Mouse (Mus musculus): ENCODE results near the gene Nek2. TPM values are rescaled to one million over a fixed set of nuclear protein-coding genes. Genes with fewer than 3 reads are reported as not detected.
A peak's percentile ranks its signal among the peaks of the same experiment; 100 is the strongest.

Nek2 gene
- polyA plus RNA-seq, 2 experiments: 14.4 to 28.8 TPM

DNA sequence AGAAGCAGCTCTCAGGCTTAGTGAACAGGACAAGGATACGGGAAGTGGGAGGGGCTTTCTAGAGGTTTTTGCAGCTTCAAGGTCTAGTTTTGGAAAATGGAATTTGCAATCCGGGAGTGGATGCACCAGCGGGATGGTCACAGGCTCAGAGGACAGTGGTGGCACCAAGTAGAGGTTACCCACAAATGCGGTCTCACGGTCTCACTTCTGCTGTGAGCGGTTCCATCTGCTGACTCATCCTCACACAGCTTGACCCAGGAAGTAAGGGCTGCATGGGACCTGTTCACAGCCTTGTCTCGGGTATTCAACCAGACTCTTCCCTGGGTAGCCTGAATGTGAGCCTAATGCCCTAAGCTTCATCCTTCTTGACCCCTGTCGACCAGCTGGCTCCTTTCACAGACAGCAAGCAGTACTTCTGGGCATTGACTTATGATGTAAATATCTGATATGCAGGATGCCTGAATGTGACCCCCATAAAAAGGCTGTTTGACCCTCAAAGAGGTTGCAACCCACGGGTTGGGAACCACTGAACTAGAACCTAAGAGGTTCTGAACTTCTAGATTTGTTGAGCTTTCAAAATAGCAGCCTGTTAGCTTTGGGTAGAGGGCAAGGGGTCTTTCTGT lies 54.5 kb downstream of the Nek2 start:
- TF ChIP-seq CTCF (IDR thresholded peaks at IDR 0.05; ENCODE audit: low read depth) (no peak), EP300 (IDR thresholded peaks at IDR 0.05; ENCODE audit: low read depth) (no peak)
- no peak overlapping the region for H3K4me2 ChIP-seq (ENCODE audit: low read depth)
- H3K36me3 ChIP-seq (replicated peaks; ENCODE audit: control insufficient read depth, insufficient read depth, low read depth): no peaks in the 10 kb centered on the region
- H3K9me3 ChIP-seq (ENCODE audit: control insufficient read depth, low read length): no peaks in the 10 kb centered on the region
- ATAC-seq (ENCODE audit: insufficient read depth) (peak; percentile 33), DNase-seq (ENCODE audit: low read depth in 3 of 3, low spot score in 3 of 3) (no peak)
- no peak overlapping the region for H3K9ac ChIP-seq (replicated peaks)
- H3K27me3 ChIP-seq (ENCODE audit: control insufficient read depth, insufficient read depth, low read length): no peaks in the 10 kb centered on the region; the same call in 1 of the 2 replicates
- no peak overlapping the region for H3K27ac ChIP-seq
- no peak overlapping the region for H3K4me3 ChIP-seq (ENCODE audit: insufficient read depth in 1 of 2, low read depth in 2 of 2, low read length in 2 of 2)
- H3K4me1 ChIP-seq (replicated peaks; ENCODE audit: control insufficient read depth in 2 of 2, insufficient read depth in 2 of 2, low read length in 1 of 2): peaks cover 24 to 43% of the 10 kb centered on the region in 2 experiments
- WGBS (ENCODE audit: insufficient replicate concordance): 37% methylated on average over 9 of the region's 9 CpGs

DNA sequence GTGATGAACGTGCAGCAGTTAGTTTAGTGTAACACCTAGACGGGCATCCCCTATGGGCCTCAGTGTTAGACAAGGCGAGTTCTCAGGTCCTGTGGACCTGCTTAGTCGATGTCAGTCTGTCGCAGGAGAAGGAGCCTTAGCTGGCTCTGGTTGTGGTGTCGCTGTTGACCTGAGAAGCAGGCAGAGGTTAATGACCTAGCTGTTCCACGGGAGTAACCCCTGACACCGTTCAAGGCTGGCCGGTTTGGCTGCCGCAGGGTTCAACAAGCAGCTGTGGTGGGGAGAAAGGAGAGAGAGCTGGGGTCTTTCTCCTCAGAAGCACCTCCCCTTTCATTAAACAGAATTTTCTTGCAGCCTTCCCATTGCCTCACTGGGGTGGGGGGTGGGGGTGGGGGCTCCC lies 56.4 kb downstream of the Nek2 start:
- no peak for ATAC-seq (ENCODE audit: insufficient read depth)
- Histone ChIP-seq H3K36me3 (replicated peaks; ENCODE audit: control insufficient read depth, insufficient read depth, low read depth) (no peaks in the 10 kb centered on the region), H3K9ac (replicated peaks) (no peak overlapping the region), H3K4me2 (ENCODE audit: low read depth) (no peak overlapping the region), H3K9me3 (ENCODE audit: control insufficient read depth, low read length) (no peaks in the 10 kb centered on the region), H3K4me1 (replicated peaks; ENCODE audit: control insufficient read depth in 2 of 2, insufficient read depth in 2 of 2, low read length in 1 of 2) (peaks cover 43 to 62% of the 10 kb centered on the region in 2 experiments), H3K4me3 (ENCODE audit: insufficient read depth in 1 of 2, low read depth in 2 of 2, low read length in 2 of 2) (no peak overlapping the region), H3K27ac (no peak overlapping the region), H3K27me3 (ENCODE audit: control insufficient read depth, insufficient read depth, low read length) (no peaks in the 10 kb centered on the region; the same call in 1 of the 2 replicates)
- WGBS (ENCODE audit: insufficient replicate concordance): 71% methylated on average over 10 of the region's 10 CpGs
- TF ChIP-seq CTCF (IDR thresholded peaks at IDR 0.05; ENCODE audit: low read depth) (no peak), EP300 (IDR thresholded peaks at IDR 0.05; ENCODE audit: low read depth) (no peak)
- DNase-seq (ENCODE audit: low read depth in 3 of 3, low spot score in 3 of 3): no peak

DNA sequence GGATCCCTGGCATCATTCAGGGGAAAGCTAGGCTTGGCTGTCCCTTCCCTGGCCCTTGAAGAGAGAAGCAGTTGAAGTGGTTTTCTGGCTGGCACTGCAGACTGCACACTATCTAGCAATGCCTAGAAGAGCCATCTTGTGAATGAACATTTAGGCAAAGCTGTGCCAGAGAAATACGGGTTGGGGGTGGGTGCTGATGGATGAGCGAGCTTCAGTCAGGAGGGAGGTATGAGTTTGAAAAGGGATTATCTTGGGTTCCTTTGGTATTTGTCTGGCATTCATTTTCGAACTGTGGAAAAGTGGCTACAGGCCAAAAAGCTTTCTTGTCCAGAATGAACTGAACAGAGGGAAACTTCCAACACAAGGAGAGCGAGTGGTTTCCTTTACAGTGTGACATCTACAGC lies 57.3 kb downstream of the Nek2 start:
- Histone ChIP-seq H3K36me3 (replicated peaks; ENCODE audit: control insufficient read depth, insufficient read depth, low read depth) (no peaks in the 10 kb centered on the region), H3K27ac (no peak overlapping the region), H3K4me1 (replicated peaks; ENCODE audit: control insufficient read depth in 2 of 2, insufficient read depth in 2 of 2, low read length in 1 of 2) (peaks cover 51 to 69% of the 10 kb centered on the region in 2 experiments), H3K27me3 (ENCODE audit: control insufficient read depth, insufficient read depth, low read length) (no peaks in the 10 kb centered on the region; the same call in 1 of the 2 replicates), H3K9me3 (ENCODE audit: control insufficient read depth, low read length) (no peaks in the 10 kb centered on the region), H3K9ac (replicated peaks) (no peak overlapping the region), H3K4me3 (ENCODE audit: insufficient read depth in 1 of 2, low read depth in 2 of 2, low read length in 2 of 2) (no peak overlapping the region), H3K4me2 (ENCODE audit: low read depth) (no peak overlapping the region)
- no peak for ATAC-seq (ENCODE audit: insufficient read depth)
- no peak for TF ChIP-seq CTCF (IDR thresholded peaks at IDR 0.05; ENCODE audit: low read depth)
- no peak for TF ChIP-seq EP300 (IDR thresholded peaks at IDR 0.05; ENCODE audit: low read depth)
- DNase-seq (ENCODE audit: low read depth in 3 of 3, low spot score in 3 of 3): no peak
- WGBS (ENCODE audit: insufficient replicate concordance): 73% methylated on average over 4 of the region's 4 CpGs

DNA sequence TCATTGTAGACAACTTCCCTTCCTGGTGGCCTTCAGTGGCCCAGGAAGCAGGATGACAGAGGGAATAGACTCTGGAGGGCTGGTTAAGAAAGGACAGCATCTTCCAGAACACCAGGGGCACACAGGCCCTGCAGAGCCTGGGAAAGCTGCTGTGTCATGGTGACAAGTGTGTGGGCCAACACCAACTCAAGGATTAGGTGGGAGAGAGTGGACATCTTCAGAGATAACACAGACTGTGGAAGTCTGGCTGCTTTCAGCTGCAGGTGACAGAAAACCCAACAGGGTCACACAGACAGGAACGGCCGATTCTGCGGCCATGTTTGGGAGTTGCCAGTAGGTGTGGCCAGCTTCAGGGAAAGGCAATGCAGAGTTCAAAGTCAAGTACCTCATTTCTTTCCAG lies 59.0 kb downstream of the Nek2 start:
- DNase-seq (ENCODE audit: low read depth in 3 of 3, low spot score in 3 of 3) (peak; percentile 56 to 60 (median 60)), ATAC-seq (ENCODE audit: insufficient read depth) (peak; percentile 71)
- WGBS (ENCODE audit: insufficient replicate concordance): 59% methylated on average over 3 of the region's 3 CpGs
- Histone ChIP-seq H3K27ac (peak overlapping the region; percentile 73), H3K9me3 (ENCODE audit: control insufficient read depth, low read length) (no peaks in the 10 kb centered on the region), H3K27me3 (ENCODE audit: control insufficient read depth, insufficient read depth, low read length) (no peaks in the 10 kb centered on the region; the same call in 1 of the 2 replicates), H3K36me3 (replicated peaks; ENCODE audit: control insufficient read depth, insufficient read depth, low read depth) (no peaks in the 10 kb centered on the region), H3K9ac (replicated peaks) (peak overlapping the region; percentile 39), H3K4me3 (ENCODE audit: insufficient read depth in 1 of 2, low read depth in 2 of 2, low read length in 2 of 2) (peak overlapping the region in 1 of 2 experiments; percentile 6; a peak in 1 of 4 replicates), H3K4me1 (replicated peaks; ENCODE audit: control insufficient read depth in 2 of 2, insufficient read depth in 2 of 2, low read length in 1 of 2) (peaks cover 56 to 68% of the 10 kb centered on the region in 2 experiments), H3K4me2 (ENCODE audit: low read depth) (peak overlapping the region; percentile 39)
- TF ChIP-seq CTCF (IDR thresholded peaks at IDR 0.05; ENCODE audit: low read depth) (no peak), EP300 (IDR thresholded peaks at IDR 0.05; ENCODE audit: low read depth) (0 out of 2 replicates have a peak, but pooled peaks have one; percentile 5)

DNA sequence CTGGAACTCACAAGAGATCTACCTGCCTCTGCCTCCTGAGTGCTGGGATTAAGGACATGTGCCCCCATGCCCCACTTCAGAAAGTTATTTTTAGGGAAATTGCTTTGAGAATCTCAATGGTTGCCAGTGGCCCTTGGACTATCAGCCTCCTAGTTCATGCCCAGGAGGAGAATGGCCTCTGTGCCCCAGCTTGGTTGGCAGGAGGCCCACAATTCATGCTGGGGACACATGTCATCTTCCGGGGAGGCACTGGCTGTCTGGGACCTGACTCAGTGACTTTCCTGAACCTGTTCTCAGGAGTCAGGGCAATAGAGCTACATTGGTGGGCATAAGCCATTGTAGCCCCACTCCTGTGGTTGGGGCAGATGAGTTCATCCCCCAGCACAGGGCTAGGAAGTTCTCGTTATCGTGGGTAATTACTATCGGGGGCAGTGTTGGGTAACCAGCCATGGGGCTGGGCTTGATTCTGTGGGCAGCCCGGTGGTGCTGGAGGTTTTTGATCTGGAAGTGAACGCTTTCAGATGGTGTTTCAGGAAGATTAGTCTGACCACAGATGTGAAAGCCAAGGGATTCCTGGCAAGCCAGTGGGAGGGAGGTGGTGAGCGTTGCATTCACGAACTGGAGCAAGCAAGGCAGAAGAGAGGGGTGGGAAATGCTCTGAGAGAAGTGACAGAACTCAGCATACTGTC lies 59.8 kb downstream of the Nek2 start:
- Histone ChIP-seq H3K36me3 (replicated peaks; ENCODE audit: control insufficient read depth, insufficient read depth, low read depth) (no peaks in the 10 kb centered on the region), H3K4me3 (ENCODE audit: insufficient read depth in 1 of 2, low read depth in 2 of 2, low read length in 2 of 2) (no peak overlapping the region; a peak in 1 of 4 replicates), H3K9me3 (ENCODE audit: control insufficient read depth, low read length) (no peaks in the 10 kb centered on the region), H3K27me3 (ENCODE audit: control insufficient read depth, insufficient read depth, low read length) (no peaks in the 10 kb centered on the region; the same call in 1 of the 2 replicates), H3K27ac (peak overlapping the region; percentile 73), H3K9ac (replicated peaks) (peak overlapping the region; percentile 49), H3K4me1 (replicated peaks; ENCODE audit: control insufficient read depth in 2 of 2, insufficient read depth in 2 of 2, low read length in 1 of 2) (peaks cover 50 to 60% of the 10 kb centered on the region in 2 experiments), H3K4me2 (ENCODE audit: low read depth) (peak overlapping the region; percentile 58)
- DNase-seq (ENCODE audit: low read depth in 3 of 3, low spot score in 3 of 3) (no peak), ATAC-seq (ENCODE audit: insufficient read depth) (peak; percentile 7; the same call in 1 of the 2 replicates)
- TF ChIP-seq CTCF (IDR thresholded peaks at IDR 0.05; ENCODE audit: low read depth): no peak
- TF ChIP-seq EP300 (IDR thresholded peaks at IDR 0.05; ENCODE audit: low read depth): no peak
- WGBS (ENCODE audit: insufficient replicate concordance): 13% methylated on average over 8 of the region's 8 CpGs
